Mouse (Mus musculus): ENCODE measurements around the gene Mef2a. TPM values are rescaled to one million over a fixed set of nuclear protein-coding genes. Genes with fewer than 3 reads are reported as not detected.

The Mef2a gene
- polyA plus RNA-seq, 1 experiment from 2014 or later: 19.9 TPM

DNA sequence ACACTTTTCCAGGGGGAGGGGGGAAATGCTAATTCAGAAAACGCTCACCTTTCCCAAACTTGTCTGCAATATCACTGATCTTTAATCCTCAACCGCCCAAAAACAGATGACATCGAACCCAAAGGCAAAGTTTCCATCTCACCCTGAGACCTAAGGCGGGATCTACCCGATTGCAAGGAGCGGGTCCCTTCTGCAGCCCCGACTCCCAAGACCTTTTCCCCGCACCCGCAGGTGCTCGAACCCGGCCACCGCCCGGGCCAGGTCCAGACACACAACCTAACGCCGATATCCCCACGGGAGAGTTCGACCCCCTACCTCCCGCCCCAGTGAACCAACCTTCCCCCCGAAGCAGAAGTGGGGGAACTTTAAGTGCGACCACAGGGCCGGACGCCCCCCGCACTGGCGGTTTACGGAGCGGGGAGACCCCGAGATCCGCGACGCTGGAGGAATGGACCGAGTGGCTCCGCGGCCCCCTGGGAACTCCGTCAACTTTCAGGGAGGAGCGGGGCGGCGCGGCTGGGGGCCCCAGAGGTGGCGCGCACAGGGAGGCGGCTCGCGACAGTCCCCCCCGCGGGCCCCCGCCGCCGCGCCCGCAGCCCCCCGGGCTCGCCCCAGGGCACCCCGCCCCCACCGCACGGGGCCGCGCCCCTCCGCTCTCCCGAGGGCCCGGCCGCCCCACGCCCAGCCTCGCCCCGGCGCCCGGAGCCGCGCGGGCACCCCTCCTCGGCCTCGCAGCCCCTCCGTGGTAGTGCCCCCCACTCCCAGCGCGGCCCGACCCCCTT is 576 bp downstream of the Mef2a start:
- Histone ChIP-seq H3K4me1 (replicated peaks; ENCODE audit: control insufficient read depth, insufficient read depth, low read length) (0 out of 2 replicates have a peak, but pooled peaks cover 4% of the 10 kb centered on the region), H3K4me3 (ENCODE audit: low read depth, low read length) (peak overlapping the region; percentile 92), H3K27ac (ENCODE audit: low read depth, low read length) (peak overlapping the region; percentile 97), H3K36me3 (ENCODE audit: control insufficient read depth, insufficient read depth) (no peaks in the 10 kb centered on the region), H3K4me2 (replicated peaks; ENCODE audit: low read depth) (peak overlapping the region; percentile 81), H3K27me3 (replicated peaks; ENCODE audit: control insufficient read depth, insufficient read depth, low read length) (no peaks in the 10 kb centered on the region), H3K9ac (ENCODE audit: low read depth, low read length) (peak overlapping the region; percentile 99), H3K9me3 (ENCODE audit: control insufficient read depth) (no peaks in the 10 kb centered on the region)
- WGBS: under 1% methylated on average over 55 of the region's 75 CpGs
- TF ChIP-seq CTCF (IDR thresholded peaks at IDR 0.05; ENCODE audit: low read depth): no peak
- peak; percentile 69 for ATAC-seq

DNA sequence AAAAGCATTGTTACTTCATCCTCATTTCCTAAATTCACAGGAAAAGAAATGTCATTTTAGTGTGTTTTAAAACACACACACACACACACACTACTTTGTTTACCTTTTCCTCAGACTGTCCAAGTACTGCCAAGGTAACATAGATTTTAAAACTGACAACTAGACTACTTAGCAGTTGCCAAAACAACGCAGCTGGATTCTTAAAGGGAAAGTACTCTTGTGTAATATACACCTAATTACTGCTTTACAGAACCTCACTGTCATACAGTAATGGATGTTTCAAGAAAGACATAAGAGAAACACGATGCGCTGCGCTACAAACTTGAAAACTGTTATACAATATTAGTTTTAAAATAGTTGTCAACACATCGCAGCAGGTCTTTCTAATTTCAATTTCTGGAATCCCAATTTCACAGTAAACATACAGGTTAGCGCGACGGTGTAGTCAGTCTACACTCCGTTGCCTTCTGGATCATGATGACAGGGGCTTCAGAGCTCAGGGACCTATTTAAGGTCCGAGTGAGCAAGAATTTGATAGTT is 1.2 kb downstream of the Mef2a start:
- 6% methylated on average over 10 of the region's 10 CpGs for WGBS
- Histone ChIP-seq H3K4me3 (ENCODE audit: low read depth, low read length) (peak overlapping the region; percentile 92), H3K9me3 (ENCODE audit: control insufficient read depth) (no peaks in the 10 kb centered on the region), H3K27me3 (replicated peaks; ENCODE audit: control insufficient read depth, insufficient read depth, low read length) (no peaks in the 10 kb centered on the region), H3K4me2 (replicated peaks; ENCODE audit: low read depth) (peak overlapping the region; percentile 81), H3K27ac (ENCODE audit: low read depth, low read length) (no peak overlapping the region; the same call in 1 of the 2 replicates), H3K9ac (ENCODE audit: low read depth, low read length) (peak overlapping the region; percentile 99), H3K36me3 (ENCODE audit: control insufficient read depth, insufficient read depth) (no peaks in the 10 kb centered on the region), H3K4me1 (replicated peaks; ENCODE audit: control insufficient read depth, insufficient read depth, low read length) (0 out of 2 replicates have a peak, but pooled peaks cover 4% of the 10 kb centered on the region)
- no peak for TF ChIP-seq CTCF (IDR thresholded peaks at IDR 0.05; ENCODE audit: low read depth)
- no peak for ATAC-seq

DNA sequence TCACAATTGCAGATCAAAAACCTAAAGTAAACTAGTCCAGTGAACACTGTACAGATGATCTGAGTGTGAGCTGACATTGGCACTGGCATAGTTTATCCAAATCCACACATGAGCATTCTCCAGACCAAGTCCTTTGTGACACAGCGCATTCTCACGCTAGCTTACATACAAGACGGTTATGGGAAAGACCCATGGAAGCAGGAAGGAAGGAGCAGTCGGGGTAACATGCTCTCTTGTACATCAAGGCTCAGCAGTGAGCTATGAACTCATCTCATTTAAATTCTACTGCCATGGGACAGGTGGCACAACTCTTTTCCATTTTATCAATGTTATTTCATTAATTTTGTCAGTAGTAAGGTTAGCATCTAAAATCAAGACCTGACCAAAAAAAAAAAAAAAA is 3.0 kb downstream of the Mef2a start:
- H3K4me3 ChIP-seq (ENCODE audit: low read depth, low read length): no peak overlapping the region
- H3K36me3 ChIP-seq (ENCODE audit: control insufficient read depth, insufficient read depth): no peaks in the 10 kb centered on the region
- 0 out of 2 replicates have a peak, but pooled peaks cover 4% of the 10 kb centered on the region for H3K4me1 ChIP-seq (replicated peaks; ENCODE audit: control insufficient read depth, insufficient read depth, low read length)
- no peak overlapping the region for H3K4me2 ChIP-seq (replicated peaks; ENCODE audit: low read depth)
- no peak for TF ChIP-seq CTCF (IDR thresholded peaks at IDR 0.05; ENCODE audit: low read depth)
- WGBS: 62% methylated on average over 4 of the region's 4 CpGs
- no peak for ATAC-seq
- no peaks in the 10 kb centered on the region for H3K27me3 ChIP-seq (replicated peaks; ENCODE audit: control insufficient read depth, insufficient read depth, low read length)
- H3K9ac ChIP-seq (ENCODE audit: low read depth, low read length): no peak overlapping the region
- no peak overlapping the region for H3K27ac ChIP-seq (ENCODE audit: low read depth, low read length)
- no peaks in the 10 kb centered on the region for H3K9me3 ChIP-seq (ENCODE audit: control insufficient read depth)

DNA sequence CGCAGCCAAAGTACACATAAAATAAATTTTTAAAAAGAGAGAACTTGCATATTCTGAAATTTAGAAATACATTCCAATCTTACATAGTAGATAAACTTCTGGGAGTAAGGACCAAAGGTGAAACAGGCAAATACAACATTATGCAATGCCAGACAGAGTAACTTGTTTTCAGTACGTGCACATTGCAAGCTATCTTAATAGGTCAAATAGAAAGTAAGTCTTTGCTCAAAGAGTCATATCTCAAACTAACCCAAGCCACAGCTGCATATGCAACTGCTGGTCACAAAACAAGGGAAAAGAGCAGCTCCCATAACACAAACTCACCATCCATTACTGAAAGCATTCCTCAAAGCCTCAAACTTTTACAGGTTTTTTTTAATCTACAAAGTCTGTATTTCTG is 4.3 kb downstream of the Mef2a start:
- H3K27ac ChIP-seq (ENCODE audit: low read depth, low read length): no peak overlapping the region
- H3K9ac ChIP-seq (ENCODE audit: low read depth, low read length): no peak overlapping the region
- H3K27me3 ChIP-seq (replicated peaks; ENCODE audit: control insufficient read depth, insufficient read depth, low read length): no peaks in the 10 kb centered on the region
- no peak overlapping the region for H3K4me2 ChIP-seq (replicated peaks; ENCODE audit: low read depth)
- 0 out of 2 replicates have a peak, but pooled peaks cover 4% of the 10 kb centered on the region for H3K4me1 ChIP-seq (replicated peaks; ENCODE audit: control insufficient read depth, insufficient read depth, low read length)
- no peaks in the 10 kb centered on the region for H3K9me3 ChIP-seq (ENCODE audit: control insufficient read depth)
- H3K36me3 ChIP-seq (ENCODE audit: control insufficient read depth, insufficient read depth): no peaks in the 10 kb centered on the region
- no peak for TF ChIP-seq CTCF (IDR thresholded peaks at IDR 0.05; ENCODE audit: low read depth)
- H3K4me3 ChIP-seq (ENCODE audit: low read depth, low read length): no peak overlapping the region
- 57% methylated on average over 2 of the region's 2 CpGs for WGBS
- no peak for ATAC-seq

DNA sequence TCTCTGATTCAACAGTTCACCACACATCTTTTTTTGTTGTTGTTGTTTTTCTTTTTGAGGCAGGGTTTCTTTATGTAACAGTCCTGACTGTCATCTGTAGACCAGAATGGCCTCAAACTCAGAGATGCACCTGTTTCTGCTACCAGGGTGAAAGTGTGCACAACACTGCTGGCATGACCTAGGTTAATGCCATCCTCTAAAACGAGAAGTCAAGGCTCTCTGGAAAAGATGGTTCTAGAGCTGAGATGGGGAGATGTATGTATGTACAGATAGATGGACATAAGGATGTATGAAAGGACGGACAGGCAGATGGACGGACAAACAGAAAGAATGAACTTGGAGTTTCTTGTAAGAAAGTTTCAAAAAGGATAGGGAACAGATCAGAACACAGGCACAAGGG is 12.1 kb downstream of the Mef2a start:
- WGBS: 86% methylated on average over 3 of the region's 3 CpGs

DNA sequence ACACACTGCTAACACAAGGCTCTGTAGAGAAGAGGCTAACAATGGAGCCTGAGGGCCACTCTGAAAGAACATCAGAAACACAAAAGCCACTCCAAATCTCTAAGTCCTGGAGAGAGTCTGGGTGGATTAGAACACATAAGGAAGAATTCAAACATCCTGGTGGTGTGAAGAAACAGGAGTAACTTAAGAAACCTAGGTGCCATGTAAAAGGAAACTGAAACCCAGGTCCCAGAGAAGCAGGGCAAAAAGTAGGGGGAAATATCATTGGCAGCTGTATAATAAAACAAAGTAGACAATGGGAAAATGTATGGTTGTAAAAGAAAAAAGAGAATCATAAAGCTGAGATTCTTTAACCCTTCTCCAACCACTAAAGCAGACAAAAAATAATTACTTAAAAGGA is 12.8 kb downstream of the Mef2a start:
- TF ChIP-seq CTCF (IDR thresholded peaks at IDR 0.05; ENCODE audit: low read depth): no peak
- no peaks in the 10 kb centered on the region for H3K4me1 ChIP-seq (replicated peaks; ENCODE audit: control insufficient read depth, insufficient read depth, low read length)
- no peak overlapping the region for H3K4me2 ChIP-seq (replicated peaks; ENCODE audit: low read depth)
- H3K36me3 ChIP-seq (ENCODE audit: control insufficient read depth, insufficient read depth): no peaks in the 10 kb centered on the region
- H3K27me3 ChIP-seq (replicated peaks; ENCODE audit: control insufficient read depth, insufficient read depth, low read length): no peaks in the 10 kb centered on the region
- no peak overlapping the region for H3K27ac ChIP-seq (ENCODE audit: low read depth, low read length)
- no peaks in the 10 kb centered on the region for H3K9me3 ChIP-seq (ENCODE audit: control insufficient read depth)
- ATAC-seq: no peak
- no peak overlapping the region for H3K4me3 ChIP-seq (ENCODE audit: low read depth, low read length)
- H3K9ac ChIP-seq (ENCODE audit: low read depth, low read length): no peak overlapping the region

More for the DNA sequence above, 12.1 kb downstream of the Mef2a start:
- H3K9me3 ChIP-seq (ENCODE audit: control insufficient read depth): no peaks in the 10 kb centered on the region
- H3K4me3 ChIP-seq (ENCODE audit: low read depth, low read length): no peak overlapping the region
- TF ChIP-seq CTCF (IDR thresholded peaks at IDR 0.05; ENCODE audit: low read depth): no peak
- H3K4me2 ChIP-seq (replicated peaks; ENCODE audit: low read depth): no peak overlapping the region
- H3K9ac ChIP-seq (ENCODE audit: low read depth, low read length): no peak overlapping the region
- no peak overlapping the region for H3K27ac ChIP-seq (ENCODE audit: low read depth, low read length)
- no peaks in the 10 kb centered on the region for H3K36me3 ChIP-seq (ENCODE audit: control insufficient read depth, insufficient read depth)
- ATAC-seq: no peak
- H3K27me3 ChIP-seq (replicated peaks; ENCODE audit: control insufficient read depth, insufficient read depth, low read length): no peaks in the 10 kb centered on the region
- no peaks in the 10 kb centered on the region for H3K4me1 ChIP-seq (replicated peaks; ENCODE audit: control insufficient read depth, insufficient read depth, low read length)
